In genomic region chr17:28411381-28411960, GRCm38 (mm10) we compare ENCODE assay signal across 29 mouse cellular contexts. TPM values are rescaled to one million over a fixed set of nuclear protein-coding genes. Genes with fewer than 3 reads are reported as not detected.
DNase-seq lines count a peak whose midpoint lies in the region; ATAC-seq lines count a peak whose summit lies in the region.
"Had no signal": no experiment of that assay in that cellular context is flagged by ENCODE, and none has a peak within 500 bp of the region (broad histone marks: within the 10 kb centered on the region; RNA-seq: fewer than 3 reads in every experiment).

No protein-coding gene starts in this region.

- no peak overlapping the region for H3K4me3 ChIP-seq in embryonic facial prominence, embryonic 15.5 days (replicated peaks)
- no peak overlapping the region for H3K4me3 ChIP-seq in embryonic facial prominence, embryonic 10.5 days
- H3K4me3 ChIP-seq in heart, embryonic 15.5 days = no peak overlapping the region
- H3K4me3 ChIP-seq in heart, embryonic 11.5 days (ENCODE audit: low read depth, low read length) = no peak overlapping the region
- H3K4me3 ChIP-seq in lung, embryonic 15.5 days = no peak overlapping the region
- no peak overlapping the region for H3K4me3 ChIP-seq in limb, embryonic 15.5 days
- H3K4me3 ChIP-seq: heart, adult 2 months; limb, embryonic 12.5 days; neural tube, embryonic 12.5 days had no signal

- H3K4me2 ChIP-seq in embryonic facial prominence, embryonic 15.5 days (replicated peaks) = no peak overlapping the region
- no peak overlapping the region for H3K4me2 ChIP-seq in heart, embryonic 15.5 days
- no peak overlapping the region for H3K4me2 ChIP-seq in heart, embryonic 11.5 days
- H3K4me2 ChIP-seq in lung, embryonic 15.5 days = no peak overlapping the region
- no peak overlapping the region for H3K4me2 ChIP-seq in limb, embryonic 15.5 days
- H3K4me2 ChIP-seq: hindbrain, embryonic 14.5 days; limb, embryonic 12.5 days; neural tube, embryonic 12.5 days had no signal

- H3K9me3 ChIP-seq in embryonic facial prominence, embryonic 15.5 days (replicated peaks) = no peaks in the 10 kb centered on the region
- H3K9me3 ChIP-seq in embryonic facial prominence, embryonic 10.5 days = no peaks in the 10 kb centered on the region
- H3K9me3 ChIP-seq in heart, embryonic 15.5 days (replicated peaks) = no peaks in the 10 kb centered on the region
- H3K9me3 ChIP-seq in heart, embryonic 11.5 days (replicated peaks; ENCODE audit: control insufficient read depth, low read length) = no peaks in the 10 kb centered on the region
- no peaks in the 10 kb centered on the region for H3K9me3 ChIP-seq in lung, embryonic 15.5 days
- no peaks in the 10 kb centered on the region for H3K9me3 ChIP-seq in limb, embryonic 15.5 days
- H3K9me3 ChIP-seq: limb, embryonic 12.5 days; neural tube, embryonic 12.5 days had no signal

- no peak for DNase-seq in embryonic facial prominence, embryonic 10.5 days (ENCODE audit: low spot score)
- no peak for DNase-seq in lung, postnatal 4 days
- no peak for DNase-seq in cerebellum, adult 9-11 months
- DNase-seq: adrenal gland, postnatal 36 days; cerebellum, adult 11 months; cerebellum, postnatal 10 days; forebrain, postnatal 0 days; heart, adult 2 months; heart, postnatal 4 days; kidney, adult 8-10 months; kidney, postnatal 14 days; layer of hippocampus, postnatal 36 days; lung, postnatal 36 days; midbrain, embryonic 14.5 days; retina, postnatal 1 day; right cerebral cortex, postnatal 25 days; thymus, adult 18-20 months; thymus, postnatal 36 days had no signal

- no peak for ATAC-seq in embryonic facial prominence, embryonic 15.5 days (ENCODE audit: insufficient number of reproducible peaks, low FRiP score, low TSS enrichment, low read depth)
- ATAC-seq in heart, embryonic 15.5 days (replicated peaks; ENCODE audit: insufficient number of reproducible peaks, insufficient read depth, low FRiP score, low read depth) = no peak
- no peak for ATAC-seq in heart, embryonic 11.5 days (replicated peaks; ENCODE audit: insufficient number of reproducible peaks, low FRiP score, low TSS enrichment)
- no peak for ATAC-seq in lung, embryonic 15.5 days (ENCODE audit: borderline replicate concordance, extremely low read depth, low FRiP score, low TSS enrichment)
- ATAC-seq in limb, embryonic 15.5 days (ENCODE audit: insufficient number of reproducible peaks, low FRiP score, low TSS enrichment, low read depth) = no peak
- ATAC-seq: forebrain, postnatal 0 days; inflammation-experienced regulatory T-cells, adult 6 months had no signal

- no peak overlapping the region for H3K9ac ChIP-seq in embryonic facial prominence, embryonic 15.5 days
- no peak overlapping the region for H3K9ac ChIP-seq in heart, embryonic 15.5 days
- H3K9ac ChIP-seq in heart, embryonic 11.5 days (ENCODE audit: low read depth, low read length) = no peak overlapping the region
- H3K9ac ChIP-seq in lung, embryonic 15.5 days = no peak overlapping the region
- H3K9ac ChIP-seq in limb, embryonic 15.5 days = no peak overlapping the region
- H3K9ac ChIP-seq: forebrain, postnatal 0 days; hindbrain, embryonic 14.5 days; limb, embryonic 12.5 days; liver, embryonic 14.5 days; neural tube, embryonic 12.5 days had no signal

- H3K36me3 ChIP-seq in embryonic facial prominence, embryonic 15.5 days = peaks cover 13% of the 10 kb centered on the region; the same call in 1 of the 2 replicates
- H3K36me3 ChIP-seq in embryonic facial prominence, embryonic 10.5 days (replicated peaks) = peaks cover 68% of the 10 kb centered on the region
- H3K36me3 ChIP-seq in heart, embryonic 15.5 days = no peaks in the 10 kb centered on the region
- peaks cover 3% of the 10 kb centered on the region; the same call in 1 of the 2 replicates for H3K36me3 ChIP-seq in heart, embryonic 11.5 days (ENCODE audit: control insufficient read depth, insufficient read depth, low read length)
- H3K36me3 ChIP-seq in lung, embryonic 15.5 days = peaks cover 12% of the 10 kb centered on the region
- peaks cover 17% of the 10 kb centered on the region; the same call in 1 of the 2 replicates for H3K36me3 ChIP-seq in limb, embryonic 15.5 days

- H3K27ac ChIP-seq in embryonic facial prominence, embryonic 15.5 days (replicated peaks) = peak overlapping the region; percentile 3; the same call in 1 of the 2 replicates
- no peak overlapping the region for H3K27ac ChIP-seq in embryonic facial prominence, embryonic 10.5 days (replicated peaks)
- peak overlapping the region; percentile 31; the same call in 1 of the 2 replicates for H3K27ac ChIP-seq in heart, embryonic 15.5 days
- H3K27ac ChIP-seq in heart, embryonic 11.5 days (ENCODE audit: low read depth, low read length) = no peak overlapping the region
- H3K27ac ChIP-seq in lung, embryonic 15.5 days = peak overlapping the region; percentile 61; the same call in 1 of the 2 replicates
- H3K27ac ChIP-seq in limb, embryonic 15.5 days = peak overlapping the region; percentile 71
- H3K27ac ChIP-seq: heart, adult 2 months; hindbrain, embryonic 14.5 days; limb, embryonic 12.5 days; liver, embryonic 14.5 days; neural tube, embryonic 12.5 days had no signal

- peaks cover 8% of the 10 kb centered on the region; the same call in 1 of the 2 replicates for H3K4me1 ChIP-seq in embryonic facial prominence, embryonic 15.5 days
- H3K4me1 ChIP-seq in embryonic facial prominence, embryonic 10.5 days = 0 out of 2 replicates have a peak, but pooled peaks cover 7% of the 10 kb centered on the region
- H3K4me1 ChIP-seq in heart, embryonic 15.5 days (replicated peaks) = 0 out of 2 replicates have a peak, but pooled peaks cover 2% of the 10 kb centered on the region
- H3K4me1 ChIP-seq in heart, embryonic 11.5 days (ENCODE audit: control insufficient read depth, insufficient read depth, low read length) = no peaks in the 10 kb centered on the region
- no peaks in the 10 kb centered on the region for H3K4me1 ChIP-seq in lung, embryonic 15.5 days
- H3K4me1 ChIP-seq in limb, embryonic 15.5 days = peaks cover 29% of the 10 kb centered on the region
- H3K4me1 ChIP-seq: limb, embryonic 12.5 days; neural tube, embryonic 12.5 days had no signal

- 70% methylated on average over 10 of the region's 10 CpGs for WGBS in embryonic facial prominence, embryonic 15.5 days
- 86% methylated on average over 10 of the region's 10 CpGs for WGBS in embryonic facial prominence, embryonic 10.5 days
- 78% methylated on average over 10 of the region's 10 CpGs for WGBS in heart, embryonic 15.5 days
- 81% methylated on average over 10 of the region's 10 CpGs for WGBS in heart, embryonic 11.5 days (ENCODE audit: insufficient replicate concordance)
- WGBS in lung, embryonic 15.5 days = 72% methylated on average over 10 of the region's 10 CpGs
- WGBS in limb, embryonic 15.5 days = 62% methylated on average over 10 of the region's 10 CpGs

- H3K27me3 ChIP-seq in embryonic facial prominence, embryonic 15.5 days = no peaks in the 10 kb centered on the region
- no peaks in the 10 kb centered on the region for H3K27me3 ChIP-seq in embryonic facial prominence, embryonic 10.5 days (replicated peaks; ENCODE audit: low read depth, poor library complexity, severe bottlenecking)
- H3K27me3 ChIP-seq in heart, embryonic 15.5 days = no peaks in the 10 kb centered on the region
- H3K27me3 ChIP-seq in heart, embryonic 11.5 days (ENCODE audit: control insufficient read depth, insufficient read depth, low read length) = no peaks in the 10 kb centered on the region
- H3K27me3 ChIP-seq in lung, embryonic 15.5 days = no peaks in the 10 kb centered on the region
- no peaks in the 10 kb centered on the region for H3K27me3 ChIP-seq in limb, embryonic 15.5 days
- H3K27me3 ChIP-seq: limb, embryonic 12.5 days; neural tube, embryonic 12.5 days had no signal

RNA-seq across cellular contexts. Expression of gene Tulp1, which starts 46.4 kb away (rescaled TPM):
- 5.1 and 5.8 TPM in 2 replicates for polyA plus RNA-seq in embryonic facial prominence, embryonic 15.5 days (2015; fragmentation: Nextera tagmentation; extraction: Ambion mirVana)
- polyA plus RNA-seq in embryonic facial prominence, embryonic 10.5 days (2016; fragmentation: Nextera tagmentation; extraction: Ambion mirVana) = 3.4 and 4.9 TPM in 2 replicates
- 2.6 and 4.3 TPM in 2 replicates for polyA plus RNA-seq in heart, embryonic 15.5 days (2015; fragmentation: Nextera tagmentation; extraction: Ambion mirVana)
- 2.9 and 5.0 TPM in 2 replicates for polyA plus RNA-seq in heart, embryonic 11.5 days (2014; fragmentation: Nextera tagmentation; extraction: Ambion mirVana)
- 6.0 and 6.2 TPM in 2 replicates for polyA plus RNA-seq in lung, embryonic 15.5 days (2015; fragmentation: Nextera tagmentation; extraction: Ambion mirVana)
- 5.4 and 6.2 TPM in 2 replicates for polyA plus RNA-seq in limb, embryonic 15.5 days (2015; fragmentation: Nextera tagmentation; extraction: Ambion mirVana)
- polyA plus RNA-seq: cortical plate, adult 2 months; heart, adult 2 months had no signal

Comparison
In these comparisons a context has a peak if more than half of its experiments do, and no peak if none do; other contexts are left out.
1. H3K27ac ChIP-seq: peak in embryonic facial prominence, embryonic 15.5 days (single experiment), heart, embryonic 15.5 days (single experiment), lung, embryonic 15.5 days (single experiment) and limb, embryonic 15.5 days (single experiment); none in embryonic facial prominence, embryonic 10.5 days (single experiment) and heart, embryonic 11.5 days (single experiment).